Mouse (Mus musculus): Measurements from ENCODE around the gene Mfn2. TPM values are rescaled to one million over a fixed set of nuclear protein-coding genes. Genes with fewer than 3 reads are reported as not detected.
A peak's percentile ranks its signal among the peaks of the same experiment; 100 is the strongest.
"Not testable (repeated sequence)": the region's sequence is repeated elsewhere in the genome, so short reads cannot be mapped to it uniquely, and the experiment has no call there.

Mfn2 gene
- polyA plus RNA-seq, 1 experiment from 2014 or later: 83.4 TPM

- Histone ChIP-seq H3K36me3 (replicated peaks; ENCODE audit: control insufficient read depth, insufficient read depth) (peaks cover 35% of the 10 kb centered on the region), H3K9ac (no peak overlapping the region), H3K27me3 (ENCODE audit: control insufficient read depth, insufficient read depth, low read length) (no peaks in the 10 kb centered on the region), H3K4me2 (replicated peaks) (no peak overlapping the region), H3K9me3 (ENCODE audit: control insufficient read depth, low read length) (no peaks in the 10 kb centered on the region), H3K27ac (no peak overlapping the region), H3K4me1 (replicated peaks; ENCODE audit: control insufficient read depth, insufficient read depth, low read length) (peaks cover 19% of the 10 kb centered on the region), H3K4me3 (replicated peaks; ENCODE audit: low read length) (no peak overlapping the region)
- DNase-seq (ENCODE audit: low spot score) (no peak), ATAC-seq (ENCODE audit: low FRiP score) (no peak)
- WGBS: 97% methylated on average over 9 of the region's 9 CpGs
Measured at GRCm38 (mm10) chr4:147866056-147866455, 38.4 kb downstream of the Mfn2 start.

GRCm38 (mm10) chr4:147865651-147866050 lies 38.9 kb downstream of the Mfn2 start:
- ATAC-seq (ENCODE audit: low FRiP score) (no peak), DNase-seq (ENCODE audit: low spot score) (no peak)
- H3K4me3 ChIP-seq (replicated peaks; ENCODE audit: low read length): no peak overlapping the region
- peaks cover 39% of the 10 kb centered on the region for H3K36me3 ChIP-seq (replicated peaks; ENCODE audit: control insufficient read depth, insufficient read depth)
- H3K4me2 ChIP-seq (replicated peaks): no peak overlapping the region
- WGBS: 93% methylated on average over 6 of the region's 6 CpGs
- peaks cover 19% of the 10 kb centered on the region for H3K4me1 ChIP-seq (replicated peaks; ENCODE audit: control insufficient read depth, insufficient read depth, low read length)
- no peaks in the 10 kb centered on the region for H3K9me3 ChIP-seq (ENCODE audit: control insufficient read depth, low read length)
- H3K27ac ChIP-seq: no peak overlapping the region
- H3K27me3 ChIP-seq (ENCODE audit: control insufficient read depth, insufficient read depth, low read length): no peaks in the 10 kb centered on the region
- H3K9ac ChIP-seq: no peak overlapping the region

- no peak overlapping the region for H3K27ac ChIP-seq
- H3K4me2 ChIP-seq (replicated peaks): no peak overlapping the region
- ATAC-seq (ENCODE audit: low FRiP score): no peak
- peaks cover 47% of the 10 kb centered on the region for H3K36me3 ChIP-seq (replicated peaks; ENCODE audit: control insufficient read depth, insufficient read depth)
- DNase-seq (ENCODE audit: low spot score): no peak
- no peak overlapping the region for H3K4me3 ChIP-seq (replicated peaks; ENCODE audit: low read length)
- H3K9me3 ChIP-seq (ENCODE audit: control insufficient read depth, low read length): no peaks in the 10 kb centered on the region
- WGBS: 84% methylated on average over 3 of the region's 3 CpGs
- H3K9ac ChIP-seq: no peak overlapping the region
- no peaks in the 10 kb centered on the region for H3K27me3 ChIP-seq (ENCODE audit: control insufficient read depth, insufficient read depth, low read length)
- H3K4me1 ChIP-seq (replicated peaks; ENCODE audit: control insufficient read depth, insufficient read depth, low read length): no peaks in the 10 kb centered on the region
Measured at GRCm38 (mm10) chr4:147862051-147862450, 42.5 kb downstream of the Mfn2 start.

GRCm38 (mm10) chr4:147850776-147851175 lies 53.7 kb downstream of the Mfn2 start:
- no peak overlapping the region for H3K27ac ChIP-seq
- no peak overlapping the region for H3K9ac ChIP-seq
- no peak overlapping the region for H3K4me2 ChIP-seq (replicated peaks)
- no peaks in the 10 kb centered on the region for H3K9me3 ChIP-seq (ENCODE audit: control insufficient read depth, low read length)
- peaks cover 11% of the 10 kb centered on the region for H3K4me1 ChIP-seq (replicated peaks; ENCODE audit: control insufficient read depth, insufficient read depth, low read length)
- ATAC-seq (ENCODE audit: low FRiP score) (no peak), DNase-seq (ENCODE audit: low spot score) (no peak)
- H3K4me3 ChIP-seq (replicated peaks; ENCODE audit: low read length): no peak overlapping the region
- no peaks in the 10 kb centered on the region for H3K27me3 ChIP-seq (ENCODE audit: control insufficient read depth, insufficient read depth, low read length)
- 84% methylated on average over 2 of the region's 2 CpGs for WGBS
- H3K36me3 ChIP-seq (replicated peaks; ENCODE audit: control insufficient read depth, insufficient read depth): no peaks in the 10 kb centered on the region

- peak overlapping the region; percentile 69 for H3K4me3 ChIP-seq (replicated peaks; ENCODE audit: low read length)
- WGBS: 5% methylated on average over 4 of the region's 4 CpGs
Measured at GRCm38 (mm10) chr4:147848584-147848991, 55.9 kb downstream of the Mfn2 start.

GRCm38 (mm10) chr4:147847614-147848583 lies 56.6 kb downstream of the Mfn2 start, which contains the start of gene Zfp933:
Gene Zfp933, minus strand, starts transcription at chr4:147848366.
- 5% methylated on average over 23 of the region's 23 CpGs for WGBS
- DNase-seq (ENCODE audit: low spot score): peak; percentile 94
- H3K9me3 ChIP-seq (ENCODE audit: control insufficient read depth, low read length): peaks cover 22% of the 10 kb centered on the region
- H3K36me3 ChIP-seq (replicated peaks; ENCODE audit: control insufficient read depth, insufficient read depth): peaks cover 14% of the 10 kb centered on the region
- H3K27ac ChIP-seq: 0 out of 2 replicates have a peak within 1 kb of the TSS, but pooled peaks have one; percentile 33
- peak within 1 kb of the TSS; percentile 75 for H3K4me2 ChIP-seq (replicated peaks)
- H3K4me3 ChIP-seq (replicated peaks; ENCODE audit: low read length): peak within 1 kb of the TSS; percentile 69
- no peaks in the 10 kb centered on the region for H3K27me3 ChIP-seq (ENCODE audit: control insufficient read depth, insufficient read depth, low read length)
- peaks cover 11% of the 10 kb centered on the region for H3K4me1 ChIP-seq (replicated peaks; ENCODE audit: control insufficient read depth, insufficient read depth, low read length)
- ATAC-seq (ENCODE audit: low FRiP score): peak; percentile 92
- peak within 1 kb of the TSS; percentile 68 for H3K9ac ChIP-seq

More at GRCm38 (mm10) chr4:147848584-147848991, 55.9 kb downstream of the Mfn2 start:
- Histone ChIP-seq H3K9ac (peak overlapping the region; percentile 68), H3K36me3 (replicated peaks; ENCODE audit: control insufficient read depth, insufficient read depth) (peaks cover 7% of the 10 kb centered on the region; the same call in 1 of the 2 replicates), H3K4me1 (replicated peaks; ENCODE audit: control insufficient read depth, insufficient read depth, low read length) (peaks cover 11% of the 10 kb centered on the region), H3K27me3 (ENCODE audit: control insufficient read depth, insufficient read depth, low read length) (no peaks in the 10 kb centered on the region), H3K4me2 (replicated peaks) (peak overlapping the region; percentile 75), H3K9me3 (ENCODE audit: control insufficient read depth, low read length) (peaks cover 15% of the 10 kb centered on the region), H3K27ac (0 out of 2 replicates have a peak overlapping the region, but pooled peaks have one; percentile 33)
- ATAC-seq (ENCODE audit: low FRiP score): peak; percentile 76
- no peak for DNase-seq (ENCODE audit: low spot score)

- Histone ChIP-seq H3K27ac (no peak overlapping the region), H3K4me2 (replicated peaks) (no peak overlapping the region), H3K36me3 (replicated peaks; ENCODE audit: control insufficient read depth, insufficient read depth) (peaks cover 33% of the 10 kb centered on the region), H3K4me3 (replicated peaks; ENCODE audit: low read length) (no peak overlapping the region), H3K27me3 (ENCODE audit: control insufficient read depth, insufficient read depth, low read length) (no peaks in the 10 kb centered on the region), H3K9ac (no peak overlapping the region), H3K9me3 (ENCODE audit: control insufficient read depth, low read length) (peaks cover 46% of the 10 kb centered on the region), H3K4me1 (replicated peaks; ENCODE audit: control insufficient read depth, insufficient read depth, low read length) (peaks cover 4% of the 10 kb centered on the region)
- ATAC-seq (ENCODE audit: low FRiP score): no peak
- 98% methylated on average over 3 of the region's 3 CpGs for WGBS
- DNase-seq (ENCODE audit: low spot score): no peak
Measured at GRCm38 (mm10) chr4:147842871-147843270, 61.6 kb downstream of the Mfn2 start.

GRCm38 (mm10) chr4:147839282-147839681 lies 65.2 kb downstream of the Mfn2 start:
- H3K9ac ChIP-seq; H3K4me1 ChIP-seq (replicated peaks; ENCODE audit: control insufficient read depth, insufficient read depth, low read length); H3K4me2 ChIP-seq (replicated peaks); DNase-seq (ENCODE audit: low spot score); H3K4me3 ChIP-seq (replicated peaks; ENCODE audit: low read length); H3K27ac ChIP-seq; ATAC-seq (ENCODE audit: low FRiP score); H3K27me3 ChIP-seq (ENCODE audit: control insufficient read depth, insufficient read depth, low read length): not testable (repeated sequence)
- Histone ChIP-seq H3K9me3 (ENCODE audit: control insufficient read depth, low read length) (peaks cover 41% of the 10 kb centered on the region), H3K36me3 (replicated peaks; ENCODE audit: control insufficient read depth, insufficient read depth) (peaks cover 28% of the 10 kb centered on the region)
- 98% methylated on average over 7 of the region's 26 CpGs for WGBS

- ATAC-seq (ENCODE audit: low FRiP score): no peak
- H3K27ac ChIP-seq: no peak overlapping the region
- no peak overlapping the region for H3K4me3 ChIP-seq (replicated peaks; ENCODE audit: low read length)
- H3K36me3 ChIP-seq (replicated peaks; ENCODE audit: control insufficient read depth, insufficient read depth): peaks cover 75% of the 10 kb centered on the region
- 96% methylated on average over 4 of the region's 4 CpGs for WGBS
- no peaks in the 10 kb centered on the region for H3K27me3 ChIP-seq (ENCODE audit: control insufficient read depth, insufficient read depth, low read length)
- H3K9ac ChIP-seq: no peak overlapping the region
- DNase-seq (ENCODE audit: low spot score): no peak
- H3K9me3 ChIP-seq (ENCODE audit: control insufficient read depth, low read length): peaks cover 99% of the 10 kb centered on the region
- no peak overlapping the region for H3K4me2 ChIP-seq (replicated peaks)
- no peaks in the 10 kb centered on the region for H3K4me1 ChIP-seq (replicated peaks; ENCODE audit: control insufficient read depth, insufficient read depth, low read length)
Measured at GRCm38 (mm10) chr4:147824389-147824788, 80.1 kb downstream of the Mfn2 start.

Measured in hindbrain, embryonic 14.5 days (tissue).